Mouse (Mus musculus) bone marrow macrophage, adult 2 months (primary cell): ENCODE data around the gene Pithd1. TPM values are rescaled to one million over a fixed set of nuclear protein-coding genes. Genes with fewer than 3 reads are reported as not detected.

ENCODE experiments used
- H3K27ac ChIP-seq: 2 replicates; pipeline ENCODE4 v1.5.1; 2012; ENCODE audit warnings: low read depth, low read length; ENCODE audit not compliant: insufficient read depth
- H3K4me1 ChIP-seq: 2 replicates; pipeline ENCODE4 v1.6.1; 2012; ENCODE audit warnings: low read length; ENCODE audit not compliant: control insufficient read depth, insufficient read depth
- H3K4me3 ChIP-seq: 2 replicates; pipeline ENCODE4 v1.5.1; 2012; ENCODE audit warnings: mild to moderate bottlenecking, low read length, moderate library complexity; ENCODE audit not compliant: insufficient read depth
- CTCF ChIP-seq: IDR thresholded peaks from 2 replicates; pipeline ENCODE4 v1.5.1; 2012; ENCODE audit warnings: low read depth, mild to moderate bottlenecking, low read length, moderate library complexity
- POLR2A ChIP-seq: IDR thresholded peaks from 2 replicates; pipeline ENCODE4 v1.6.1; 2012; ENCODE audit warnings: mild to moderate bottlenecking, low read depth, low read length, borderline replicate concordance
- polyA plus RNA-seq: library from polyadenylated mRNA; stranded (reverse); fragments of >200 nt; gene quantifications from 2 replicates; pipeline ENCODE4 v1.2.4, GENCODE M21; 2012; ENCODE audit not compliant: missing spikeins, insufficient read depth, insufficient read length

The Pithd1 gene
- polyA plus RNA-seq, 1 experiment = 31.5 TPM

DNA sequence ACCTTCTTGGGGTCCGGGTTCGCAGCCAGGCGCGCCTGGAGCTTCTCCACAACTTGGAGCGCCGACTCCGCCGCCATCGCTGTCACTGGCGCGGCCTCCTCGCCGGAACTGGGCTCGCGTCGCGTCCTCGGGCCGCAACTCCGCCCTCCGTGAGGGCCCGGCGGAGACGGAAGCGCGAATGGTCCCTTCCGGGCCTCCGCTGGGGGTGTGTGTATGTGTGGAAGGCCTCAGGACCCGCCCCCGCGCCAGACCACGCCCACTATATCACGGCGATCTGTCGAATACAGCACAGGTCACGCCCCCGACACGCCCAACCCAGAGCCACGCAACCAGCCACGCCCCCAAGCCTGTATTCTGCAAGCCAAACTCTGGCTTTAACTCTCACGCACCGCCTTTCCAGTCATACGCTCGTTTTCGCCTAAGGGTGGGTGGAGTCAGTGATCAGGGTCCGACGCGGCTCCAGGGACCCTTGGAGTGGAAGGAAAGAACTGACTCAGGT is 34.5 kb upstream of the Pithd1 start, which contains the start of gene Eloa:
TSS of gene Eloa (minus strand) at position 215 of the 499 bp plus-strand sequence.
- Histone ChIP-seq H3K27ac (peak within 1 kb of the TSS; percentile 77), H3K4me3 (peak within 1 kb of the TSS; percentile 94)
- TF ChIP-seq CTCF = no peak
- TF ChIP-seq POLR2A = no peak

DNA sequence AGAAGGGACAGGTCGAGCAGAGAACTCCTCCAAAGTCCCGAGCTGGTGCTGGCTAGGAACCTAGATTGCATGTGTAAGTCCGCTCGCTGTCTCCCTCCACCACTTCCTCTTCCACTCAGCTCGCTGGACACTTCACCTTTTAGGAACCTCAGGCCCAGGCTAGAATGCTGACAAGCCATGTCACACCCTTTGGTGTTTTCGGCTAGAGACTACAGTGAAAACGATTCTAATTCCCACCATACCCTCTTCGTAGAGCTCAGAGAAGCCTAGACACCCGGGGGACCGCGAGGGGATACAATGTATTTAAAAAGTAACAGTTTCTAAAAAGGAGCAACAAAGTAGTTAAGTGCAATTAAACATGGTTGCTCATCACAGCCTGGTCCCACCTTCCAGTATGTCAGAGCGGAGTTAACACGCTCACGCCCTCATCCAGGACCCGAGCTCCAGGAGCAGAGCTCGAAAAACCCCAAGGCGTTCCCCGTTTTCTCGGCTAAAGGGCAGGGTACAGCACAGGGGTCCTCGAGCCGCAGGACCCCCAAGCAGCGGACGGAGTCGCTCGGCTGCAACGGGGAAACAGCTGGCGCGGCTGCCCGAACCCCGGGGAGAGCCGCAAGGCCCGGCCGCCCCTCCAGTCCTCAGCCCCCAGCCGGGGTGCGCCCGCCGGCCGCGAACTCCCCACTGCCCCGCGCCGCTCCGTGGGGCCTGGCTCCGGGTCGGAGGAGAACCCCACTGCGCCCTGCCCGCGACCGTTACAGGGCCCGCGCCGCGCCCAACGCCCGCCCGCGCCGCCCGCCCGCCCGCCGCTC is 33.9 kb upstream of the Pithd1 start:
- TF ChIP-seq CTCF (no peak), POLR2A (no peak)
- Histone ChIP-seq H3K4me1 (peaks cover 18% of the 10 kb centered on the region), H3K27ac (peak overlapping the region; percentile 77), H3K4me3 (peak overlapping the region; percentile 94)

More for the DNA sequence above, 34.5 kb upstream of the Pithd1 start, which contains the start of gene Eloa:
- H3K4me1 ChIP-seq = peaks cover 12% of the 10 kb centered on the region

DNA sequence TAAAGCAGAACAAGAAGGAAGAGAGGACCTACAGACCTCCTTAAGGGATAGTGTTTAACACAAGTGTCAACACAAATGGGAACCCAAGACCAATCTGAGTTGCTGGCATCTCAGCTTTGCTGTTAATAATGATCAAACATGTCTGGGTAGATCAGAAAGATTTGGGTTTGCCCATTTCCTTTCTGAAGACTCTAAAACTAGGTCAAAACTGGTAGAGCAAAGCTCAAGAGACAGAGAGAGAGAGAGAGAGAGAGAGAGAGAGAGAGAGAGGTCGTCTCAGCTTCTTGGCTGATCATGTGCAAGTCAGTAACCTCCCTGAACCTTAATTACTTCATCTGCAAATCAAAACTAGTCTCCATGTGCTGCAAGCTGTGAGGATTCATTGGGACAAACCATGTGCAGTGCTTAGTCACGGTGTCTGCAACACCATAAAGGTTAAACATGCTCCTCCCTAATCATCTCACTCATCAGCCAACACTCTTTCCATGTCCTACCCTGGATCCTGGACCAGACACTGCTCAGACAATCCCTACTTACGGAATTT is 29.1 kb upstream of the Pithd1 start:
- peaks cover 26% of the 10 kb centered on the region for H3K4me1 ChIP-seq
- TF ChIP-seq CTCF (no peak), POLR2A (no peak)
- H3K4me3 ChIP-seq = no peak overlapping the region
- H3K27ac ChIP-seq = no peak overlapping the region

DNA sequence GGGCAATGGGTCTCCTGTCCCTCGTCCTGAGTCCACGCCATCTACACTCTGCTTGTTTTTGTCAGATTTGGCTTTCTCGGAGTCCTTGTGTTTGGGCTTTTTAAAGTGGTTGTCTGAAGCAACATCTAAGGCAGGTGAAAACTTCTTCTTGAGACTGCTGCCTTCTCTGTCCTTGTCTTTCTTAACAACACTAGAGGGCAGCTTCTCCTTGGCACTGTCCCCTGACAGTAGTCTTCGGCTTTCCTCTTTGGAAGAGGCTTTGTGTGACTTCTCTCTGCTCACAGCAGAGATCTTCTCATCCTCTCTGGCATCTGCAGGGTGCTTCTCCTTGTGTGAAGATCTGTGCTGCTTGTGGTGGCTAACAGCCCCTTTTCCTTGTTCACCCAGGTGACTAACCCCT is 23.5 kb upstream of the Pithd1 start:
- Histone ChIP-seq H3K27ac (no peak overlapping the region), H3K4me1 (peaks cover 7% of the 10 kb centered on the region), H3K4me3 (no peak overlapping the region)
- TF ChIP-seq CTCF (no peak), POLR2A (no peak)

DNA sequence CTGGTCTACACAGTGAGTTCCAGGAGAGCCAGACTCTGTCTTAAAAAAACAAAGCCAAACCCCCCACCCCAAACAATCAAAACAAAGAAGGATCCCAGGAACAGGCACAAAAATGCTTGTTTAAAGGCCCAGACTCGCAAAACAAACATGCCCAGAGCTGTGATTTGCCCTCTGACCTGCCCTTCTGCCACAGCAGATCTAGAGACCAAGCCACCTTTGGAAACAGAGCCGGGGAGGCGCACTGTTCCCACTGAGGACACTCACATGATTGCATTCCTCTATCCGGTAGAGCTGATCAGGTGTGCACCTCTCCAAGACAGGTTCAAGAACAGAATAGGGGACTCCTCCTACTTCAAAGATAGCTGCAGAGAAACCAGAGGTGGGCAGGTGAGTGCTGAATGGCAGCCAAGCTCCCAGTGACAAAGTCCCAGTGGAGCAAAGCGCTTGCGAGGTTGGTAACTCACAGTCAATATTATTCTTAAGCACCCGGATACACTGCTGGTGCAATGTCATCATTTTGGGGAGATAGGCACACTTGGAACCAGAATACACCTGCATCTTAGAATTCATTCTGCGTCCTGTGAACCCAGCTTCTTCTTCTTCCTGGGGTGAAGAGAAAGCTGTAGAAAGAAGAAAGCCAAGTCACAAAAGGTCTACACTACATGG is 21.9 kb upstream of the Pithd1 start:
- TF ChIP-seq POLR2A = no peak
- TF ChIP-seq CTCF = no peak
- no peak overlapping the region for H3K27ac ChIP-seq
- H3K4me1 ChIP-seq = peaks cover 2% of the 10 kb centered on the region; the same call in 1 of the 2 replicates
- H3K4me3 ChIP-seq = no peak overlapping the region

DNA sequence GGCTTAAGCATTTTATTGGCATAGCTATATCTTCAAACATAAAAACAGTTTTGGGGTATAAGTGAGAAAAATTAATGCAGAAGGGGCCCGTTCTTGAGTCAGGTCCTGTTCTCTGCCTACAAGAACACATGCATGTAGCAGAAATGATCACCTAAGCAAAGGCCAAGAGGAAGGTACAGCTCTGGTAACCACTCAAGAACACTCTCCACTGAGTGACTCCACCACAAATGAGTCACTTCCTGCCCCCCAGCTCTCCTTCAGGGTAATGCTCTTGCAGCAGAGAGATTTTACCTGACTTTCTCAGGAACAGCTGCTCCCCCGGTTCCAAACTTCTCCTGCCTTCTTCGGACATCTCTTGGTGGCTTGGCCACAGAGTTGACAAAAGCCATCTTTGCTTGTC is 19.8 kb upstream of the Pithd1 start:
- peaks cover 2% of the 10 kb centered on the region; the same call in 1 of the 2 replicates for H3K4me1 ChIP-seq
- no peak overlapping the region for H3K4me3 ChIP-seq
- H3K27ac ChIP-seq = no peak overlapping the region
- no peak for TF ChIP-seq POLR2A

DNA sequence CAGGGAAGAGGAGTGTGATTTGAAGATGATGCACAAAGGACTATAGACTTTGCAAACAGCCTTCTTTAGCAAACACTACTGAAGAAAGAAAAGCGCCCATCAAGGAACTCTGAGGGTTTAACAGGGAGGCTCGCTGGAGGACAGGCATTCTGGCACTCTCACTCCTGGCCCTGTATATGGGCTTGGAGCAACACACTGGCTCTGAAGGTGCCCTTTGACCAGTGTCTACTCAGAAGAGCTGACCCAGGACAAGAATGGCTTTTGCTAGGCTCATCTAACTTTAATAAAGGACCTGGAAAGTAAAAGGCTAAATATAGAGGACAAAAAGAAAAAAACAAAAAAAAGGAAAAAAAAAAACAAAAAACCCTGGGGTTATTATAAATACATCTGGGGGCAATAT is 17.9 kb upstream of the Pithd1 start:
- TF ChIP-seq POLR2A = no peak
- TF ChIP-seq CTCF = no peak
- Histone ChIP-seq H3K27ac (no peak overlapping the region), H3K4me3 (no peak overlapping the region), H3K4me1 (peaks cover 2% of the 10 kb centered on the region; the same call in 1 of the 2 replicates)

DNA sequence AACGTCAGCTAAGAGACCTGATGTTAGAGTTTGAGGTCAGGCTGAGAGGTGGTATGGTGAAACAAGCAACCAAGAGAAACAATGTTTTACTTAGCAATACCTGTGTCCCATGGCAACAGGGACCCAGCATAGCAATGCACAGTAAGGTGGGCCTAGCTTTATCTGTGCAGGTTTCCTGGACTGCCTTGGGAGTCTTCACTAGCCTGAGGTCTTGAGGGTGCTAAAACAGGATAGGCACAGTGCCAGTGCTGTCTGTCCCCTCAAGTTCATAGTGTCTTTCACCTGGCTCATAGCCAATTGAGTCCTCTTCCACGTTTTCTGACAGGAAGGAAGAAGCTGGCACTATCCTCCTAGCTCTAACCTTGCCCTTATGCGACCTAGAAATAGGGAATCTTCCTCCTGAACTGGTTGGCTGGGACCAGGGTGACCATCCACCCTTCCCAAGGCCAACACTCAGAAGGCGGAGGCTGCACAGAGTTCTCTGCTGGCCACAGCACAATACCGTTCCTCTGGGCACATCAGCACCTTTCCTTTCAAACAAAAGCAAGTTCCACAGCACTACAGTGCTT is 17.1 kb upstream of the Pithd1 start:
- Histone ChIP-seq H3K4me1 (peaks cover 2% of the 10 kb centered on the region; the same call in 1 of the 2 replicates), H3K4me3 (no peak overlapping the region), H3K27ac (no peak overlapping the region)
- TF ChIP-seq POLR2A (no peak), CTCF (no peak)

DNA sequence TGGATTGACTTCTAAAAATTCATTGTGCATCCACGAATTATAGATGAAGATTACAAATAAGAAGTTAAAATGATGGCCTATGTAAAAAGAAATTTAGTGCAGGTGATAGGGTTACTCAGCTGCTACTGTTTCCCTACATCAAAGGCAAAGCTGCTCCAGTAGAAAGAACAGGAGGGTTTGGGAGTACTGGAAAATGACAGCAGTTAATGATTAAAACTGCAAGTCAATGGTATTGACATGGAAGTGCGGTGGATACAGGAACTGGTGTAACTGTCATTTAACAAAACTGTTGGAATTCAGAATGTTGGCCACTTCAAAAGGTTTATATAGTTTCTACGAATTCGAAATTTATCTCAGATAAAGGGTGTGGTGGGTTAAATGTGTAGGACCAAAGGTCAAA is 8.1 kb upstream of the Pithd1 start:
- no peaks in the 10 kb centered on the region for H3K4me1 ChIP-seq
- H3K27ac ChIP-seq = no peak overlapping the region
- H3K4me3 ChIP-seq = no peak overlapping the region
- TF ChIP-seq POLR2A (no peak), CTCF (no peak)
